ENCODE assay signal across 11 mouse cellular contexts in genomic region chr2:12294060-12294459, GRCm38 (mm10). TPM values are rescaled to one million over a fixed set of nuclear protein-coding genes. Genes with fewer than 3 reads are reported as not detected.
DNase-seq lines count a peak whose midpoint lies in the region; ATAC-seq lines count a peak whose summit lies in the region.
"Had no signal": no experiment of that assay in that cellular context is flagged by ENCODE, and none has a peak within 500 bp of the region (broad histone marks: within the 10 kb centered on the region; RNA-seq: fewer than 3 reads in every experiment).

No protein-coding gene starts in this region.

- no peak overlapping the region for H3K9ac ChIP-seq in liver, embryonic 12.5 days
- H3K9ac ChIP-seq in liver, embryonic 11.5 days (ENCODE audit: low read depth, low read length), result no peak overlapping the region
- no peak overlapping the region for H3K9ac ChIP-seq in embryonic facial prominence, embryonic 11.5 days (replicated peaks; ENCODE audit: low read length)

- peak; percentile 40 to 66 for DNase-seq in heart, adult 18-20 months
- DNase-seq in heart, embryonic 10.5 days (ENCODE audit: low spot score), result no peak
- no peak for DNase-seq in liver, embryonic 11.5 days (ENCODE audit: low spot score)
- peak; percentile 51 for DNase-seq in embryonic facial prominence, embryonic 11.5 days (ENCODE audit: low spot score)
- no peak for DNase-seq in natural killer cell, adult 2 months (ENCODE audit: low spot score in 2 of 2)
- no peak for DNase-seq in testis, postnatal 10 days (ENCODE audit: low spot score)
- DNase-seq: adrenal gland, adult 8-10 months; cerebellum, postnatal 36 days; thymus, adult 2 months had no signal

- no peak overlapping the region for H3K4me2 ChIP-seq in liver, embryonic 12.5 days
- H3K4me2 ChIP-seq in liver, embryonic 11.5 days, result no peak overlapping the region
- no peak overlapping the region for H3K4me2 ChIP-seq in embryonic facial prominence, embryonic 11.5 days (ENCODE audit: low read depth, low read length)

- ATAC-seq in liver, embryonic 12.5 days, result peak; percentile 32; the same call in 1 of the 2 replicates
- no peak for ATAC-seq in liver, embryonic 11.5 days (replicated peaks; ENCODE audit: low FRiP score)
- no peak for ATAC-seq in embryonic facial prominence, embryonic 11.5 days (replicated peaks; ENCODE audit: insufficient number of reproducible peaks, low FRiP score, low TSS enrichment, low read depth)
- ATAC-seq in megakaryocyte, adult 5-6 weeks (ENCODE audit: poor library complexity, severe bottlenecking), result peak; percentile 92

- 56% methylated on average over 3 of the region's 3 CpGs for WGBS in heart, embryonic 10.5 days
- 16% methylated on average over 3 of the region's 3 CpGs for WGBS in liver, embryonic 12.5 days (ENCODE audit: insufficient replicate concordance)
- WGBS in liver, embryonic 11.5 days, result 28% methylated on average over 3 of the region's 3 CpGs
- 38% methylated on average over 3 of the region's 3 CpGs for WGBS in embryonic facial prominence, embryonic 11.5 days

- no peaks in the 10 kb centered on the region for H3K36me3 ChIP-seq in heart, embryonic 10.5 days
- no peaks in the 10 kb centered on the region for H3K36me3 ChIP-seq in liver, embryonic 12.5 days
- H3K36me3 ChIP-seq in liver, embryonic 11.5 days (ENCODE audit: control insufficient read depth, insufficient read depth, low read length), result no peaks in the 10 kb centered on the region
- H3K36me3 ChIP-seq in embryonic facial prominence, embryonic 11.5 days (replicated peaks; ENCODE audit: control insufficient read depth, insufficient read depth, low read depth, low read length), result no peaks in the 10 kb centered on the region

- no peaks in the 10 kb centered on the region; the same call in 1 of the 2 replicates for H3K27me3 ChIP-seq in heart, embryonic 10.5 days (ENCODE audit: insufficient read depth, poor library complexity, severe bottlenecking)
- peaks cover 6% of the 10 kb centered on the region for H3K27me3 ChIP-seq in liver, embryonic 12.5 days (replicated peaks)
- H3K27me3 ChIP-seq in liver, embryonic 11.5 days (replicated peaks; ENCODE audit: control insufficient read depth, insufficient read depth, low read length), result no peaks in the 10 kb centered on the region; the same call in 1 of the 2 replicates
- H3K27me3 ChIP-seq in embryonic facial prominence, embryonic 11.5 days (ENCODE audit: control insufficient read depth, insufficient read depth, low read length), result no peaks in the 10 kb centered on the region

- no peaks in the 10 kb centered on the region for H3K4me1 ChIP-seq in heart, embryonic 10.5 days
- H3K4me1 ChIP-seq in liver, embryonic 12.5 days, result 0 out of 2 replicates have a peak, but pooled peaks cover 2% of the 10 kb centered on the region
- no peaks in the 10 kb centered on the region for H3K4me1 ChIP-seq in liver, embryonic 11.5 days (replicated peaks; ENCODE audit: control insufficient read depth, insufficient read depth, low read length)
- no peaks in the 10 kb centered on the region for H3K4me1 ChIP-seq in embryonic facial prominence, embryonic 11.5 days (ENCODE audit: control insufficient read depth, insufficient read depth, low read length)

- H3K9me3 ChIP-seq in heart, embryonic 10.5 days, result no peaks in the 10 kb centered on the region
- H3K9me3 ChIP-seq in liver, embryonic 12.5 days (replicated peaks), result no peaks in the 10 kb centered on the region
- H3K9me3 ChIP-seq in liver, embryonic 11.5 days (ENCODE audit: control insufficient read depth, low read length), result no peaks in the 10 kb centered on the region
- no peaks in the 10 kb centered on the region for H3K9me3 ChIP-seq in embryonic facial prominence, embryonic 11.5 days (replicated peaks; ENCODE audit: control insufficient read depth, low read length)

- no peak overlapping the region for H3K27ac ChIP-seq in heart, embryonic 10.5 days
- H3K27ac ChIP-seq in liver, embryonic 12.5 days, result no peak overlapping the region
- no peak overlapping the region for H3K27ac ChIP-seq in liver, embryonic 11.5 days (ENCODE audit: low read depth, low read length)
- H3K27ac ChIP-seq in embryonic facial prominence, embryonic 11.5 days (replicated peaks; ENCODE audit: low read depth, low read length), result peak overlapping the region; percentile 35; the same call in 1 of the 2 replicates

- no peak overlapping the region for H3K4me3 ChIP-seq in heart, embryonic 10.5 days
- no peak overlapping the region for H3K4me3 ChIP-seq in liver, embryonic 12.5 days
- H3K4me3 ChIP-seq in liver, embryonic 11.5 days (ENCODE audit: low read depth, low read length), result no peak overlapping the region
- H3K4me3 ChIP-seq in embryonic facial prominence, embryonic 11.5 days (ENCODE audit: low read depth, low read length), result no peak overlapping the region

RNA-seq across cellular contexts. Expression of gene Itga8, which starts 7.7 kb away (rescaled TPM):
- 1 to 10 TPM; 4.8 to 5.8 TPM for total RNA-seq in heart, adult 18-20 months (2021)
- 4.4 and 9.3 TPM in 2 replicates for polyA plus RNA-seq in heart, embryonic 10.5 days (2016; fragmentation: Nextera tagmentation; extraction: Ambion mirVana)
- 3.9 and 4.5 TPM in 2 replicates for polyA plus RNA-seq in liver, embryonic 12.5 days (2016; fragmentation: Nextera tagmentation; extraction: Ambion mirVana)
- 8.1 and 8.9 TPM in 2 replicates for polyA plus RNA-seq in liver, embryonic 11.5 days (2014; fragmentation: Nextera tagmentation; extraction: Ambion mirVana)
- polyA plus RNA-seq in embryonic facial prominence, embryonic 11.5 days (2014; fragmentation: Nextera tagmentation; extraction: Ambion mirVana), result 9.4 and 10.7 TPM in 2 replicates
- total RNA-seq in megakaryocyte, adult 5-6 weeks (2015), result 8.3 and 11.4 TPM in 2 replicates
- total RNA-seq in megakaryocyte, adult 5-6 weeks (2017), result 8.9 and 15.0 TPM in 2 replicates

Comparison
In these comparisons a context has a peak if more than half of its experiments do, and no peak if none do; other contexts are left out.
1. DNase-seq: peak in heart, adult 18-20 months (2 of 2) and embryonic facial prominence, embryonic 11.5 days (single experiment); none in heart, embryonic 10.5 days (single experiment), liver, embryonic 11.5 days (single experiment), natural killer cell, adult 2 months (0 of 2) and testis, postnatal 10 days (single experiment).
2. ATAC-seq: peak in liver, embryonic 12.5 days (single experiment) and megakaryocyte, adult 5-6 weeks (single experiment); none in liver, embryonic 11.5 days (single experiment) and embryonic facial prominence, embryonic 11.5 days (single experiment).